Mouse (Mus musculus) spleen, postnatal 4 days (tissue): ENCODE data around the gene Cntn2.

Experiments used
- DNase-seq, 2 experiments: peaks; one replicate each; pipeline ENCODE4 v3.0.0; 2022; ENCODE audit warnings: low spot score in 2 of 2

Cntn2 gene

DNA sequence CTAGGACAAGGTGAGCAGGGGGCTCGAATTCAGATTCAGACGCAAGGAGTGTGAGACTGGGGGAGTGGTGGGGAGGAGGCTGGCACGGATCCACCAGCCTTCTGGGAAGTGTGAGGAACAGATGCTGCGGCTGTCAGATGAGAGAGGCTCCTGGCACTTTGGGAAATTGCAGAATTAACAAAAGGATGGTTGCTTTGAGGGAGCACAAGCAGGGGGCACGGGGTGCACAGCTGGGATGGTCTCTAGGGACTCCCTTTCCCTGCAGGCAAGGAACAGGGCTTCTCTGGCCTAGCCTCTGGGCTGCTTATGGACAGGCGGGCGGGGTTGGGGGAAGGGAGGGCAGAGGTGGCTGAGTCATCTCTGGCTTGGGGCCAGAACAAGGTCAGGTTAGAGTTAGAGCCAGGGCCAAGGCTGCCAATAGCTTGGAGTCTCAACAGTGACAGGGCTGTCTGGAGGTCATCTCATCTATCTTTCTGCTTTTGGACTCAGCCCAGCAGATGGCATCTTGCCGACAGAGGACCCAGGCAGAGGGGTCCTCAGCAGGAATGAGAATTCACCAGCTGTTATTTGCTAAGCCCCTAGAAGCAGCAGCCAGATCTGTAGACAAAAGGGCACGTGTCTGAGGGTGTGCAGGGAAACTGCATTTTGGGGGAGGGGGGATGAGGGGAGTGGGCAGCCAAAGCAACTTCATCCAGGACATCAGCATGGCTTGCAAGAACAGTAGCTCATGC is 15.0 kb upstream of the Cntn2 start:
- no peak for DNase-seq

- DNase-seq, result no peak
Measured at GRCm38 (mm10) chr1:132543789-132544188, 733 bp upstream of the Cntn2 start.

DNA sequence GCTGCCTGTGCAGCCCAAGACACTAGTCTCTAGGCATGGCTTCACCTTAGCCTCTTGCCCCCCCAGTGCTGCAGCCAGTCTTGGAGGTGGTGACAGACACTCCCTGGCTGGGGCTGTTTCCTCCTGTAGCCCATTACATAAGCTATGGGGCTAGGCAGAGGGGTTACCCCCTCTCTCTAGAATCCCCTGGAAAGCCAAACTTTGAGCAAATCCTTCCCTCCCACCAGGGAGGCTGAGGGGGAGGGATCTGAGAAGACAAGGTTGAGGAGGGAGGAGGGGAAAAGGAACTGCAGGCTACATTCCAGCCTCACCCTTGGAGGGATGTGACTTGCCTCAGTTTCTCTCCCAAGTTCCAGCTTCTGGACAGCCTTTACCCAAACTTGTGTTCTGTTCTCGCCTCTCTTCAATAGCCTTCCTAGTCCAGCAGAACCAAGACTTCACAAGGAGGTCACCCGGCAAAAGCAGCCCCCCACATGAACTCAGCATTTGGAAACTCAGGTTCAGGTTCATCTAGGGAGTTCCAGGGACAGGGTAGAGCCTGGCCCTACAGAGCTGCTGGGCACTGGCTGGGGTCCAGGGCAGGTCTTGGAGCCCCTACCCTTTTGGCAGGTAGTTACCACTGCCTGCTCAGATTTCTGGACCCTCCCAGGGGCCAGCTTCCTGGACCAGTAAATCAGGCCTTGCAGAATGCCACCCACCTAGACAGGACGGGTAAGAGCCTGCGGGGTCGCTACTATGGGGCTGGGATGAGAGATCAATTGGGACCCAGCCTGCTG is 1.0 kb downstream of the Cntn2 start:
- no peak for DNase-seq

DNA sequence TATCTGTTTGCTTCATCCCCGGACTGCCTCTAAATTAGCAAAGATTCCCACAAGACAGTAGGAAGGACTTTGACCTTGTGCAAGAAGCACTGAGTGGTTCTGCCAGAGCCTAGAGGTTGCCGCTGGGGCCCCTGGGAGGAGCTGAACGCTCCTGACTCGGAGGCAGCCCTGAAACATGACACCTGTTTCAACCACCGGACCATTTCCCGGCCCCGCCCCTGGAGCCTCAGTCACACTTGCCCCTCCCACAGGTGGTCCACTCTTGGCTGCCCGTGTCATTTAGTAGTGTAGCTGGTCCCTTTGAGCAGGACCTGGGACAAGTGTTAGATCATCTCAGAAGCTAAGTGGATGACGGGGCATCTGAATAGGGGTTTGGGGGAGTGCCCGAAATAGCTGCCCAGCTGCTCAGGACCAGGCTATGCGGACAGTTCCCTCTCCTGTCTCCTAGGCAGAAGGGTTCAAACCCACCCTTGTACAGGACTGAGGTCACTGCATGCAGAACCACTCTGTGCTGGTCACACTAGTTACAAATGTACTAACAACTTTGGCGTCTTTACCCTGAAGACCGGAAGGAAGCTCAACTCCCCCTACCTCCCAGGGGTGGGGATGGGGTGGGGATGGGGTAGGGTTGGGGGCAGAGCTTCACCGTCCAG is 1.8 kb downstream of the Cntn2 start:
- DNase-seq, result no peak

GRCm38 (mm10) chr1:132540701-132541100 is 2.4 kb downstream of the Cntn2 start:
- DNase-seq, result no peak

DNA sequence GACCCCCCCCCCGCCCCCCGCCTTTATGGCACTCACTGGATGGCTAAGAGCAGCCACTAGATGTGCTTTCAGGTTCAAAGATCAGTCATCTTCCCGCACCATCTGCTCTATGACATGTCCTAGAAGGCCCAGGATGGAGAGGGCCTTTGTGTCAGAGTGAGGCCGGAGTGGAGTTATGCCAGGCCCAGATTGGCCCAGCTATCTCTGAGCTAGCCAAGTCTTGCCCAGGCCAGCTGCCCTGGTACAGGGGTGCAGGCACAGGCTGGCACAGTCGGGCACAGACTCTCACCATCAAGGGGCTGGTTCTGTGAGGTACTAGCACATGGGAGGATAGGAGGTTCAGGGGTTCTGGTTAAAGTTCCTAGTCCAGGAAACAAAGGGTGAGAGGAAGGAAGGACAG is 5.3 kb downstream of the Cntn2 start:
- DNase-seq, result no peak

GRCm38 (mm10) chr1:132536416-132536815 is 6.6 kb downstream of the Cntn2 start:
- no peak for DNase-seq

DNA sequence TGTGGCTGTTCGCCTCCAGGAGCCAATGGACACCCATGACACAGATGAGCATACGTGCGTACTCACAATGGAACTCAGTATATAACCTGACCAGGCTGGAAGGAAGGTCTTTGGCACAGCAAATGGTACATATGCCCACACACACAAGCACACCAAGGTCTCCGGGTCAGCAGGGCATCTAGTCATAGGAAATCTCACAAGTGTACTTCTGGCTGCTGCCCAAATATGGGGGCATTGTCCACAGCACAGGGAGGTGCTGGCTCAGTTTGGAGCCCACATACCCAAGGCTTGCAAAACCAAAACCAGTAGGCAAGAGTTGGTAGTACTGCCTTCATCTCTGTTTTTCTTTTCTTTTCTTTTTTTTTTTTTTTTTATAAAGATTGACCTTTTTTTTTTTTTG is 7.5 kb downstream of the Cntn2 start:
- no peak for DNase-seq

- DNase-seq, result no peak
Measured at GRCm38 (mm10) chr1:132533840-132534239, 9.2 kb downstream of the Cntn2 start.

GRCm38 (mm10) chr1:132532521-132532920 is 10.5 kb downstream of the Cntn2 start:
- no peak for DNase-seq

DNA sequence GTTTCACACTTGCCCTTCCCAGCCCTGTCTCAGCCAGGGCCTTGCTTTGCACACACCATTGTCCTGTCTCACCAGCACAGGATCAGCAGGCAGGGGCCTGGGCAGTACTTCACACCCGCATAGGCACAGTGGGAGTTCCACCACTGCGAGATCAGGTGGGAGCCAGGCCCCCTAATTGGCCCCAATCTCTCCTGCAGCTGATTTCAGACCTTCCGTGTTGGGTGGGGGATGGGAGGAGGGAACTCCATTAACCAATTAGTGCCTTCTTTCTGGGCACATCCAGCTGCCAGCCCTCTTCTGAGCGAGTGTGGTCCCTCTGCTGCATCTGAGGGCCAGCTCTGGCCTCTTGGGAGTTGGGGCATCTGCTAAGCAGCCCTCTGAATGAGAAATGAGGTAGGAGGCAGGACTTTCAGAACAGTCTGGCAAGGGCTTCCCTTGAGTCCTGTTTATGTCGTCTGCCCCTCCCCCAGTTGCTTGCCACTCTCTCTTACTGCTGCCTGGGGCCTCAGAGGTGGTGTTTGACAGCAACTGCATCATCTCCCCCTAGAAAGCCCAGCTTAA is 12.3 kb downstream of the Cntn2 start:
- peak in 1 of 2 experiments; percentile 43 for DNase-seq

- no peak for DNase-seq
Measured at GRCm38 (mm10) chr1:132528647-132529334, 14.3 kb downstream of the Cntn2 start.

DNA sequence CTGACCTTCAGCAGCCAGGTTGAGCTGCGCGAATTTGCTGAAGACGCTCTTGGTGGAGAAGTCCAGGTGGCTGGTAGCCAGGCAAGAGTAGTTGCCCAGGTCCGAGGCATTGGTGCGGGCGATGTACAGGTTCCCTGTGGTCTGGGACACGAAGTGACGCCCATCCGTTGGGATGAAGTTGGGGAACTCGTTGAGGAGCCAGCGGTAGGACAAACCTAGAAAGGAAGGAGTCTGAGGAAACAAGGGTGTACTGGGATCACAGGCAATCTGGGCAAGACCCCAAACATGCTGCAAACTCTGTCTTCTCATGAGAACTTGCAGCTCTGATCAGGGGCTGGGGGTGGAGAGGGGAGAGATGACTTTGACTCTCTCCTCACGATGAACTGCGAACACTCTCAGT is 15.0 kb downstream of the Cntn2 start:
- no peak for DNase-seq

- peak; percentile 53 to 83 for DNase-seq
Measured at GRCm38 (mm10) chr1:132525832-132526231, 17.2 kb downstream of the Cntn2 start.

GRCm38 (mm10) chr1:132523920-132524319 is 19.1 kb downstream of the Cntn2 start:
- peak; percentile 37 to 78 for DNase-seq

- DNase-seq, result no peak
Measured at GRCm38 (mm10) chr1:132523048-132523447, 20.0 kb downstream of the Cntn2 start.

- peak; percentile 68 to 77 for DNase-seq
Measured at GRCm38 (mm10) chr1:132520764-132521163, 22.3 kb downstream of the Cntn2 start.

GRCm38 (mm10) chr1:132519734-132520133 is 23.3 kb downstream of the Cntn2 start:
- no peak for DNase-seq

DNA sequence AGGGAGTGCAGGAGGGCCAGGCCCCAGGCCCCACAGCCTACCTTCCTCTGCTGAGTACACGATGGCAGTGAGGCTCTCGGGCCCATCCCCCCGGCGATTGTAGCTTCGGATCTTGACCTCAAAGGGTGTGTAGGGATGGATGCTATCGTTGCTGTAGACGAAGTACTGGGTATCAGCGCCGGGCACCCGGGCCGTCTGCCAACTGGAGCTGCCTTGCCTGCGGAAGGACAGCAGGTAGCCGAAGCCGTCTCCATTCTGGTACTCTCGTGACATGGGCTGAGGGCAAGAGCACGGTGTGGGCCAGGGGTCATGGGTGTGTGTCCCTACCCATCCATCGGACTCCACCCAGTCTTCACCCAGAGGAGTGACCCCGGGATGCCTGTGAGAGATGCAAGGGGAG is 24.4 kb downstream of the Cntn2 start:
- DNase-seq, result no peak

DNA sequence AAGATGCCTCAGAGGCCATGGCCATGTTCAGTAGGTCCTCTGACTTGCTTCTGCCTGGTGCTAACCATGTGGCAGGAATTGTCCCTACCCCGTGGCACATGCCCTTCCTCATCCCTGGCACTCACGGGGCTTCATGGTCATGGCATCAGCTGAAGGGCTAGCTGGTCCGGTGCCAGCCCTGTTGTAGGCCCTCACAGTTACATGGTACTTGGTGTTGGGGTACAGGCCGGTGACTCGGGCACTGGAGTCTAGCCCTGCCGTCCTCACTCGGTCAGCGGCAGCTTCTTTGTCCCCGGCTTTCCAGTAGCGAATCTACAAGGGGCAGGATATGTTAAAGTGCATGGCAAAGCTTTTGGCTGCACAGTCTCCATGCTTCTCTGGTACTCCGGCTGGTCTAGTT is 26.3 kb downstream of the Cntn2 start:
- peak in 1 of 2 experiments; percentile 58 for DNase-seq

- DNase-seq, result peak in 1 of 2 experiments; percentile 59
Measured at GRCm38 (mm10) chr1:132515339-132515738, 27.7 kb downstream of the Cntn2 start.

- no peak for DNase-seq
Measured at GRCm38 (mm10) chr1:132512106-132512505, 30.9 kb downstream of the Cntn2 start.
